Mouse (Mus musculus) hindbrain, embryonic 13.5 days (tissue): ENCODE results near the gene Swap70. TPM values are rescaled to one million over a fixed set of nuclear protein-coding genes. Genes with fewer than 3 reads are reported as not detected.

Experiments
- ATAC-seq: fragments of 200-750 bp; cut with Nextera tagmentation; 2 replicates; pipeline ENCODE4 v1.8.0; 2017; ENCODE audit warnings: moderate TSS enrichment; ENCODE audit not compliant: low FRiP score
- H3K27ac ChIP-seq: fragments of 300-500 bp; sonication (generic); 2 replicates; pipeline ENCODE4 v1.5.1; 2015; ENCODE audit warnings: inconsistent platforms, mild to moderate bottlenecking, moderate library complexity
- H3K27me3 ChIP-seq: fragments of 300-500 bp; sonication (generic); 2 replicates; pipeline ENCODE4 v1.6.1; 2015; ENCODE audit warnings: mild to moderate bottlenecking, inconsistent platforms
- H3K36me3 ChIP-seq: fragments of 300-500 bp; sonication (generic); 2 replicates; pipeline ENCODE4 v1.6.1; 2015; ENCODE audit warnings: mild to moderate bottlenecking, inconsistent platforms
- H3K4me1 ChIP-seq: fragments of 300-500 bp; sonication (generic); replicated peaks from 2 replicates; pipeline ENCODE4 v1.6.1; 2015; ENCODE audit warnings: inconsistent platforms
- H3K4me2 ChIP-seq: fragments of 300-500 bp; sonication (generic); 2 replicates; pipeline ENCODE4 v1.6.1; 2015; ENCODE audit warnings: inconsistent platforms, mild to moderate bottlenecking, moderate library complexity
- H3K4me3 ChIP-seq: fragments of 300-500 bp; sonication (generic); 2 replicates; pipeline ENCODE4 v1.5.1; 2015; ENCODE audit warnings: mild to moderate bottlenecking, inconsistent platforms
- H3K9ac ChIP-seq: fragments of 300-500 bp; sonication (generic); 2 replicates; pipeline ENCODE4 v1.6.1; 2015; ENCODE audit warnings: mild to moderate bottlenecking, inconsistent platforms
- H3K9me3 ChIP-seq: fragments of 300-500 bp; sonication (generic); 2 replicates; pipeline ENCODE4 v1.6.1; 2016; ENCODE audit warnings: inconsistent platforms
- WGBS: fragments of 180-500 bp; shearing (Covaris S2); methylation state at CpG from one replicate; pipeline ENCODE4 v1.1.7; 2015; 5-methylcytosine and 5-hydroxymethylcytosine counted together
- polyA plus RNA-seq: library from polyadenylated mRNA; unstranded; fragments of >200 nt; fragmentation: Nextera tagmentation; extraction: Ambion mirVana; gene quantifications from 2 replicates; pipeline ENCODE4 v1.2.1, GENCODE M21; 2015

Gene Swap70
- polyA plus RNA-seq, 1 experiment from 2014 or later: 11.2 TPM

- Histone ChIP-seq H3K36me3 (peaks cover 86% of the 10 kb centered on the region), H3K4me3 (no peak overlapping the region), H3K9ac (no peak overlapping the region), H3K4me1 (no peaks in the 10 kb centered on the region), H3K9me3 (peaks cover 5% of the 10 kb centered on the region; the same call in 1 of the 2 replicates), H3K27ac (no peak overlapping the region), H3K27me3 (no peaks in the 10 kb centered on the region), H3K4me2 (no peak overlapping the region)
- ATAC-seq: no peak
- WGBS: 76% methylated on average over 6 of the region's 6 CpGs
Observed at GRCm38 (mm10) chr7:110318971-110319519, 97.5 kb downstream of the Swap70 start.

GRCm38 (mm10) chr7:110321106-110321505 is 99.6 kb downstream of the Swap70 start:
- H3K36me3 ChIP-seq: peaks cover 86% of the 10 kb centered on the region
- H3K9ac ChIP-seq: no peak overlapping the region
- H3K4me2 ChIP-seq: no peak overlapping the region
- H3K27ac ChIP-seq: no peak overlapping the region
- no peaks in the 10 kb centered on the region for H3K27me3 ChIP-seq
- no peak overlapping the region for H3K4me3 ChIP-seq
- no peak for ATAC-seq
- H3K9me3 ChIP-seq: peaks cover 8% of the 10 kb centered on the region; the same call in 1 of the 2 replicates
- 63% methylated on average over 5 of the region's 5 CpGs for WGBS
- H3K4me1 ChIP-seq: no peaks in the 10 kb centered on the region

- 77% methylated on average over 1 of the region's 1 CpGs for WGBS
- H3K27ac ChIP-seq: no peak overlapping the region
- H3K27me3 ChIP-seq: no peaks in the 10 kb centered on the region
- peaks cover 90% of the 10 kb centered on the region for H3K36me3 ChIP-seq
- no peak overlapping the region for H3K4me3 ChIP-seq
- no peaks in the 10 kb centered on the region for H3K4me1 ChIP-seq
- 0 out of 2 replicates have a peak, but pooled peaks cover 6% of the 10 kb centered on the region for H3K9me3 ChIP-seq
- no peak overlapping the region for H3K9ac ChIP-seq
- no peak for ATAC-seq
- no peak overlapping the region for H3K4me2 ChIP-seq
Observed at GRCm38 (mm10) chr7:110324852-110325251, 103.3 kb downstream of the Swap70 start.

- WGBS: 98% methylated on average over 5 of the region's 5 CpGs
Observed at GRCm38 (mm10) chr7:110325381-110326110, 104.0 kb downstream of the Swap70 start.

More at GRCm38 (mm10) chr7:110325381-110326110, 104.0 kb downstream of the Swap70 start:
- H3K9me3 ChIP-seq: 0 out of 2 replicates have a peak, but pooled peaks cover 6% of the 10 kb centered on the region
- ATAC-seq: no peak
- H3K36me3 ChIP-seq: peaks cover 89% of the 10 kb centered on the region
- H3K4me3 ChIP-seq: no peak overlapping the region
- no peaks in the 10 kb centered on the region for H3K27me3 ChIP-seq
- no peak overlapping the region for H3K4me2 ChIP-seq
- no peak overlapping the region for H3K27ac ChIP-seq
- no peaks in the 10 kb centered on the region for H3K4me1 ChIP-seq
- H3K9ac ChIP-seq: no peak overlapping the region

Other genes with a start within 250 kb of the Swap70 start
- 69.5 and 75.6 TPM in 2 replicates for gene Tmem41b, start 234.8 kb upstream of the Swap70 start, polyA plus RNA-seq
- gene Ipo7, start 203.4 kb upstream of the Swap70 start, polyA plus RNA-seq: 42.2 and 42.7 TPM in 2 replicates
- gene Zfp143, start 160.5 kb upstream of the Swap70 start, polyA plus RNA-seq: 17.9 and 19.9 TPM in 2 replicates
- 5.2 TPM in 2 replicates for gene Wee1, start 99.7 kb upstream of the Swap70 start, polyA plus RNA-seq